Mouse (Mus musculus) hindbrain, embryonic 16.5 days (tissue): ENCODE data around the gene Ager. TPM values are rescaled to one million over a fixed set of nuclear protein-coding genes. Genes with fewer than 3 reads are reported as not detected.

Experiments
- ATAC-seq: fragments of 200-750 bp; cut with Nextera tagmentation; 2 replicates; pipeline ENCODE4 v1.8.0; 2017; ENCODE audit warnings: moderate TSS enrichment, moderate library complexity
- H3K27ac ChIP-seq: fragments of 300-500 bp; sonication (generic); 2 replicates; pipeline ENCODE4 v1.5.1; 2014; ENCODE audit warnings: low read depth, mild to moderate bottlenecking, control low read depth, low read length, moderate library complexity
- H3K27me3 ChIP-seq: fragments of 300-500 bp; sonication (generic); replicated peaks from 2 replicates; pipeline ENCODE4 v1.6.1; 2014; ENCODE audit warnings: low read length; ENCODE audit not compliant: control insufficient read depth, insufficient read depth
- H3K36me3 ChIP-seq: fragments of 300-500 bp; sonication (generic); 2 replicates; pipeline ENCODE4 v1.6.1; 2014; ENCODE audit warnings: mild to moderate bottlenecking, low read length, moderate library complexity, mixed read lengths; ENCODE audit not compliant: control insufficient read depth, insufficient read depth
- H3K4me1 ChIP-seq: fragments of 300-500 bp; sonication (generic); 2 replicates; pipeline ENCODE4 v1.6.1; 2014; ENCODE audit warnings: low read depth, low read length; ENCODE audit not compliant: control insufficient read depth, insufficient read depth
- H3K4me2 ChIP-seq: fragments of 300-500 bp; sonication (generic); 2 replicates; pipeline ENCODE4 v1.6.1; 2014; ENCODE audit warnings: mild to moderate bottlenecking, low read length, control low read depth, moderate library complexity
- H3K4me3 ChIP-seq: fragments of 300-500 bp; sonication (generic); 2 replicates; pipeline ENCODE4 v1.5.1; 2014; ENCODE audit warnings: mild to moderate bottlenecking, low read length, control low read depth, moderate library complexity
- H3K9ac ChIP-seq: fragments of 300-500 bp; sonication (generic); 2 replicates; pipeline ENCODE4 v1.6.1; 2014; ENCODE audit warnings: low read depth, mild to moderate bottlenecking, control low read depth, low read length, moderate library complexity
- H3K9me3 ChIP-seq: fragments of 300-500 bp; sonication (generic); 2 replicates; pipeline ENCODE4 v1.6.1; 2014; ENCODE audit warnings: mild to moderate bottlenecking, low read length, moderate library complexity; ENCODE audit not compliant: control insufficient read depth
- WGBS: fragments of 180-500 bp; shearing (Covaris S2); extraction: QIAGEN DNeasy Blood & Tissue Kit; methylation state at CpG from one replicate; pipeline ENCODE4 v1.1.7; 2014; 5-methylcytosine and 5-hydroxymethylcytosine counted together
- polyA plus RNA-seq: library from polyadenylated mRNA; unstranded; fragments of >200 nt; fragmentation: Nextera tagmentation; extraction: Ambion mirVana; gene quantifications from 2 replicates; pipeline ENCODE4 v1.2.1, GENCODE M21; 2015

Gene Ager
- polyA plus RNA-seq, 1 experiment from 2014 or later = 1.6 TPM

- Histone ChIP-seq H3K27ac (peak overlapping the region; percentile 86), H3K36me3 (peaks cover 7% of the 10 kb centered on the region; the same call in 1 of the 2 replicates), H3K4me3 (peak overlapping the region; percentile 60), H3K9ac (peak overlapping the region; percentile 82), H3K27me3 (no peaks in the 10 kb centered on the region), H3K4me1 (peaks cover 36% of the 10 kb centered on the region), H3K9me3 (no peaks in the 10 kb centered on the region), H3K4me2 (peak overlapping the region; percentile 91)
- 18% methylated on average over 30 of the region's 32 CpGs for WGBS
- no peak for ATAC-seq
These were observed 8.8 kb downstream of the Ager start for GRCm38 (mm10) chr17:34606186-34607039.

GRCm38 (mm10) chr17:34607997-34608396, 10.3 kb downstream of the Ager start:
- H3K9me3 ChIP-seq = no peaks in the 10 kb centered on the region

GRCm38 (mm10) chr17:34611050-34611449, 13.4 kb downstream of the Ager start:
- no peak overlapping the region for H3K4me2 ChIP-seq

More at GRCm38 (mm10) chr17:34607997-34608396, 10.3 kb downstream of the Ager start:
- Histone ChIP-seq H3K4me3 (no peak overlapping the region), H3K9ac (peak overlapping the region; percentile 16; the same call in 1 of the 2 replicates), H3K4me1 (peaks cover 27% of the 10 kb centered on the region), H3K27ac (no peak overlapping the region), H3K27me3 (no peaks in the 10 kb centered on the region), H3K4me2 (no peak overlapping the region), H3K36me3 (peaks cover 20% of the 10 kb centered on the region; the same call in 1 of the 2 replicates)
- ATAC-seq = no peak
- 85% methylated on average over 7 of the region's 7 CpGs for WGBS

GRCm38 (mm10) chr17:34613054-34613645, 15.5 kb downstream of the Ager start:
- ATAC-seq = no peak
- no peak overlapping the region for H3K4me3 ChIP-seq
- H3K4me1 ChIP-seq = peaks cover 8% of the 10 kb centered on the region
- H3K4me2 ChIP-seq = no peak overlapping the region
- H3K36me3 ChIP-seq = peaks cover 25% of the 10 kb centered on the region
- no peaks in the 10 kb centered on the region for H3K27me3 ChIP-seq
- H3K9ac ChIP-seq = no peak overlapping the region
- H3K9me3 ChIP-seq = no peaks in the 10 kb centered on the region
- 90% methylated on average over 11 of the region's 11 CpGs for WGBS
- no peak overlapping the region for H3K27ac ChIP-seq

More at GRCm38 (mm10) chr17:34611050-34611449, 13.4 kb downstream of the Ager start:
- H3K27ac ChIP-seq = no peak overlapping the region
- H3K4me1 ChIP-seq = peaks cover 18% of the 10 kb centered on the region
- peaks cover 25% of the 10 kb centered on the region for H3K36me3 ChIP-seq
- ATAC-seq = no peak
- H3K27me3 ChIP-seq = no peaks in the 10 kb centered on the region
- H3K4me3 ChIP-seq = no peak overlapping the region
- 91% methylated on average over 8 of the region's 8 CpGs for WGBS
- H3K9ac ChIP-seq = no peak overlapping the region
- H3K9me3 ChIP-seq = no peaks in the 10 kb centered on the region

- Histone ChIP-seq H3K4me3 (no peak overlapping the region), H3K4me1 (peaks cover 1% of the 10 kb centered on the region), H3K36me3 (peaks cover 25% of the 10 kb centered on the region), H3K4me2 (no peak overlapping the region), H3K27me3 (no peaks in the 10 kb centered on the region), H3K9me3 (no peaks in the 10 kb centered on the region), H3K27ac (no peak overlapping the region), H3K9ac (no peak overlapping the region)
- 92% methylated on average over 10 of the region's 10 CpGs for WGBS
- no peak for ATAC-seq
These were observed 16.2 kb downstream of the Ager start for GRCm38 (mm10) chr17:34613830-34614229.

- no peaks in the 10 kb centered on the region for H3K27me3 ChIP-seq
- ATAC-seq = no peak
- no peak within 1 kb of the TSS for H3K27ac ChIP-seq
- H3K4me1 ChIP-seq = no peaks in the 10 kb centered on the region
- no peak within 1 kb of the TSS for H3K9ac ChIP-seq
- H3K36me3 ChIP-seq = peaks cover 20% of the 10 kb centered on the region
- H3K4me2 ChIP-seq = no peak within 1 kb of the TSS
- H3K4me3 ChIP-seq = no peak within 1 kb of the TSS
- WGBS = 58% methylated on average over 6 of the region's 6 CpGs
- H3K9me3 ChIP-seq = no peaks in the 10 kb centered on the region
These were observed 18.2 kb downstream of the Ager start, which contains the start of gene Egfl8 for GRCm38 (mm10) chr17:34615871-34616270. Gene Egfl8, minus strand, starts transcription at chr17:34615971.

GRCm38 (mm10) chr17:34618999-34619398, 21.3 kb downstream of the Ager start:
- Histone ChIP-seq H3K9ac (no peak overlapping the region), H3K27ac (no peak overlapping the region), H3K36me3 (peaks cover 13% of the 10 kb centered on the region), H3K27me3 (no peaks in the 10 kb centered on the region), H3K9me3 (no peaks in the 10 kb centered on the region), H3K4me2 (no peak overlapping the region), H3K4me1 (no peaks in the 10 kb centered on the region), H3K4me3 (no peak overlapping the region)
- WGBS = 22% methylated on average over 6 of the region's 6 CpGs
- no peak for ATAC-seq

GRCm38 (mm10) chr17:34621006-34621405, 23.3 kb downstream of the Ager start:
- H3K4me2 ChIP-seq = no peak overlapping the region
- peaks cover under 1% of the 10 kb centered on the region for H3K4me1 ChIP-seq
- H3K9ac ChIP-seq = no peak overlapping the region
- ATAC-seq = no peak
- H3K36me3 ChIP-seq = peaks cover 11% of the 10 kb centered on the region; the same call in 1 of the 2 replicates
- WGBS = 86% methylated on average over 8 of the region's 8 CpGs
- H3K4me3 ChIP-seq = no peak overlapping the region
- no peaks in the 10 kb centered on the region for H3K27me3 ChIP-seq
- no peak overlapping the region for H3K27ac ChIP-seq
- no peaks in the 10 kb centered on the region for H3K9me3 ChIP-seq

- Histone ChIP-seq H3K27me3 (no peaks in the 10 kb centered on the region), H3K4me2 (no peak overlapping the region), H3K9ac (no peak overlapping the region), H3K4me3 (no peak overlapping the region), H3K9me3 (no peaks in the 10 kb centered on the region), H3K4me1 (peaks cover 8% of the 10 kb centered on the region), H3K36me3 (peaks cover 11% of the 10 kb centered on the region; the same call in 1 of the 2 replicates), H3K27ac (no peak overlapping the region)
- 85% methylated on average over 9 of the region's 9 CpGs for WGBS
- ATAC-seq = no peak
These were observed 25.5 kb downstream of the Ager start for GRCm38 (mm10) chr17:34623161-34623560.
